Mouse (Mus musculus): ENCODE data around the gene Snx21. TPM values are rescaled to one million over a fixed set of nuclear protein-coding genes. Genes with fewer than 3 reads are reported as not detected.

The Snx21 gene
- polyA plus RNA-seq, 1 experiment: 14.4 TPM

GRCm38 (mm10) chr2:164803201-164803920, 17.7 kb downstream of the Snx21 start:
- Histone ChIP-seq H3K27ac (ENCODE audit: insufficient read depth, low read length) (no peak overlapping the region), H3K4me1 (ENCODE audit: control insufficient read depth, insufficient read depth, low read length) (peaks cover 2% of the 10 kb centered on the region; the same call in 1 of the 2 replicates), H3K4me3 (ENCODE audit: insufficient read depth, low read length) (peak overlapping the region; percentile 78)
- no peak for TF ChIP-seq POLR2A (IDR thresholded peaks at IDR 0.05; ENCODE audit: low read depth, low read length)

DNA sequence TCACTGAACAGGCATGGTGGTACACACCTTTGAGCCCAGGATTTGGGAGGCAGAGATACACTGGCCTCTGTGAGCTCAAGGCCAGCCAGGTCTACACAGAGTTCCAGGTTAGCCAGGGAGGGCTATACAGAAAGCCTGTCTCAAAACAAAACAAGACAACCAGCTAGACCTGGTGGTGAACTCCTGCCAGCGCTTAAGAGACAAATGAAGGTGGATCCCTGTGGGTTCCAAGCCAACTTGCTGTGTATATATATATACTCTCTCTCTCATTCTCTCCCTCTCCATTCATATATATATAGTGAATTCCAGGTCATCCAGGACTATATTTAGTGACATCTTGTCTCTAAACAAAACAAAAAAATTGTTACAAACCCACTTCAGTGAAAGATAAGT, 18.3 kb downstream of the Snx21 start:
- TF ChIP-seq POLR2A (IDR thresholded peaks at IDR 0.05; ENCODE audit: low read depth, low read length) (no peak), CTCF (IDR thresholded peaks at IDR 0.05; ENCODE audit: borderline replicate concordance, insufficient read depth, low read length) (no peak)
- Histone ChIP-seq H3K4me3 (ENCODE audit: insufficient read depth, low read length) (peak overlapping the region; percentile 78), H3K4me1 (ENCODE audit: control insufficient read depth, insufficient read depth, low read length) (peaks cover 2% of the 10 kb centered on the region; the same call in 1 of the 2 replicates), H3K27ac (ENCODE audit: insufficient read depth, low read length) (no peak overlapping the region)

- Histone ChIP-seq H3K4me1 (ENCODE audit: control insufficient read depth, insufficient read depth, low read length) (peaks cover 2% of the 10 kb centered on the region; the same call in 1 of the 2 replicates), H3K4me3 (ENCODE audit: insufficient read depth, low read length) (peak within 1 kb of the TSS; percentile 78), H3K27ac (ENCODE audit: insufficient read depth, low read length) (peak within 1 kb of the TSS; percentile 57)
- TF ChIP-seq POLR2A (IDR thresholded peaks at IDR 0.05; ENCODE audit: low read depth, low read length) (peak; percentile 85), CTCF (IDR thresholded peaks at IDR 0.05; ENCODE audit: borderline replicate concordance, insufficient read depth, low read length) (no peak)
Observed at GRCm38 (mm10) chr2:164804533-164805331, 19.1 kb downstream of the Snx21 start, which contains the start of the genes Acot8 and Zswim3. Acot8 (minus strand) TSS chr2:164804882. Zswim3 (plus strand) TSS chr2:164805098.

- no peak overlapping the region for H3K27ac ChIP-seq (ENCODE audit: insufficient read depth, low read length)
- TF ChIP-seq POLR2A (IDR thresholded peaks at IDR 0.05; ENCODE audit: low read depth, low read length) (no peak), CTCF (IDR thresholded peaks at IDR 0.05; ENCODE audit: borderline replicate concordance, insufficient read depth, low read length) (no peak)
- peak overlapping the region; percentile 76 for H3K4me3 ChIP-seq (ENCODE audit: insufficient read depth, low read length)
- peaks cover 2% of the 10 kb centered on the region; the same call in 1 of the 2 replicates for H3K4me1 ChIP-seq (ENCODE audit: control insufficient read depth, insufficient read depth, low read length)
Observed at GRCm38 (mm10) chr2:164805332-164805718, 19.7 kb downstream of the Snx21 start.

DNA sequence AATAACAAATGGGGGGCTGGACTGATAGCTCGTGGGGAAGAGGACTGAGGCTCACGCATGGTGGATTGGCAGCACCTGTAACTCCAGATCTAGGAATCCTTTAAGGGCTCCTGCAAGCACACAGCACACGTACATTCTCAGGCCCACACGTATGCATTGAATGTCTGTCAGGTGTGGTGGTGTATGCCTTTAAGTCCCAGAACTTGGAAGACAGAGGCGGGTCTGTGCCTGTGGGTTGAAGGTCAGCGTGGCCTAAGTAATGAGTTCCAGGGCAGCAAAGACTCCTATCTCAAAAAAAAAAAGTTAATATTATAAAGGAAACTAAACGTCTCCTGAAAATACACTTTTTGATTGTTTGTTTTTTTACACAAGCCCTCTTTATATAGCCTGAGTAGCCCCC, 21.0 kb downstream of the Snx21 start:
- no peak overlapping the region for H3K27ac ChIP-seq (ENCODE audit: insufficient read depth, low read length)
- peaks cover 2% of the 10 kb centered on the region; the same call in 1 of the 2 replicates for H3K4me1 ChIP-seq (ENCODE audit: control insufficient read depth, insufficient read depth, low read length)
- no peak overlapping the region for H3K4me3 ChIP-seq (ENCODE audit: insufficient read depth, low read length)
- TF ChIP-seq CTCF (IDR thresholded peaks at IDR 0.05; ENCODE audit: borderline replicate concordance, insufficient read depth, low read length) (no peak), POLR2A (IDR thresholded peaks at IDR 0.05; ENCODE audit: low read depth, low read length) (no peak)

DNA sequence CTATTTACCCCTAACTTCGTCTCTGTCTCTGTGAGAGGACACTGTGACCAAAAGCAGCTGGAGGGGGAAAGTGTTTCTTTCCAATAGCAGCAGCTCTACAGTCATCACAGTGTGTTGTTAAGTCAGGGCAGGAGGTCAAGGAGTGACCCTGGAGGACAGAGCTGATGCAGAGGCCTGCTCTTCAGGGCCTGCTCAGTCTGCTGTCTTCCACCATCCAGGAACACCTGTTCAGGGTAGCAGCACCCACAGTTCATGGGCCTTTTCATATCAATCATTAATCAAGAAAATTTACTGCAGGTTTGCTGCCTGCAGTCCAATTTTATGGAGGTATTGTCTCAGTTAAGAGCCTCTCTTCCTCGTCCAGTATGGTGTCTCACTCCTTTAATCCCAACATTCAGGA, 27.9 kb downstream of the Snx21 start:
- no peak overlapping the region for H3K4me3 ChIP-seq (ENCODE audit: insufficient read depth, low read length)
- TF ChIP-seq POLR2A (IDR thresholded peaks at IDR 0.05; ENCODE audit: low read depth, low read length): no peak
- TF ChIP-seq CTCF (IDR thresholded peaks at IDR 0.05; ENCODE audit: borderline replicate concordance, insufficient read depth, low read length): no peak
- peaks cover 7% of the 10 kb centered on the region for H3K4me1 ChIP-seq (ENCODE audit: control insufficient read depth, insufficient read depth, low read length)
- H3K27ac ChIP-seq (ENCODE audit: insufficient read depth, low read length): no peak overlapping the region

DNA sequence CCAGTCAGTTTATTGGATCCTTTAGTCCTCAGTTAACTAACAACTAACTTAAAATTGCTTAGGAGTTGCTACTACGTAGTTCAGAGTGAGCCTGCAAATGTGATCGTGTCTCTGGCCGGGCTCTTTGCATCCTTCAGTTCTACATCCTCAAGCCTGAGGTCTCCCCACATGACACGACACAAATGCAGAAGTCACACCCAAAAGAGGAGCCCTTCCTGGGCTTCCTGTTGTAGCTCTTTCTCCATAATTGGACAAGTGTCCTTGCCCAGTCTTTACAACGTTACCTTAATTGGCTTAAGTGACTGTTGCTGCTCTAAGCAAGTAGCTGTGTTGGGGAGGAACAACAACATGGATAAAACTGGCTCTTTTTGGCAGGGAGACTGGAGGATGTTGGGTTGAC, 29.7 kb downstream of the Snx21 start:
- Histone ChIP-seq H3K27ac (ENCODE audit: insufficient read depth, low read length) (no peak overlapping the region), H3K4me3 (ENCODE audit: insufficient read depth, low read length) (no peak overlapping the region), H3K4me1 (ENCODE audit: control insufficient read depth, insufficient read depth, low read length) (peaks cover 7% of the 10 kb centered on the region)
- TF ChIP-seq POLR2A (IDR thresholded peaks at IDR 0.05; ENCODE audit: low read depth, low read length) (no peak), CTCF (IDR thresholded peaks at IDR 0.05; ENCODE audit: borderline replicate concordance, insufficient read depth, low read length) (no peak)

- Histone ChIP-seq H3K27ac (ENCODE audit: insufficient read depth, low read length) (no peak overlapping the region), H3K4me3 (ENCODE audit: insufficient read depth, low read length) (no peak overlapping the region), H3K4me1 (ENCODE audit: control insufficient read depth, insufficient read depth, low read length) (peaks cover 7% of the 10 kb centered on the region)
- TF ChIP-seq POLR2A (IDR thresholded peaks at IDR 0.05; ENCODE audit: low read depth, low read length): no peak
- TF ChIP-seq CTCF (IDR thresholded peaks at IDR 0.05; ENCODE audit: borderline replicate concordance, insufficient read depth, low read length): no peak
Observed at GRCm38 (mm10) chr2:164815821-164816220, 30.2 kb downstream of the Snx21 start.

DNA sequence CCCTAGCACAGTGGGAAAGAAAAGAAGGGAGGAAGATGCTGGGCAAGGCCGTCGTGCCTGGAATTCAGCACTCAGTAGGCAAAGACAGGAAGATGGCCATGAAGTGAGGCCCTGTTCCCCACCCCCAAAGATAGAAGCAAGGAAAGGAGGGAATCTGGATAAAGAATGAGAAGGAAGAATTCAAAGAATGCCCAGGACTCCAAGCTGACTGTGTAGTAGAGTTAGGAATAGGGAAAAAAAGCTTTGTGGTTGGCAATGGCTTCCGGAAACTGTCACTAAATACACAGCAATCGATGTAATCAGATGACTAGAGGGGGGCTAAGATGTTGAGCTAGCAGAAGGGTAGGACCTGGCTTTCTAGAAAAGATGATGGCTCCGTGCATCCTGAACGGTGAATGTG, 31.6 kb downstream of the Snx21 start:
- no peak for TF ChIP-seq CTCF (IDR thresholded peaks at IDR 0.05; ENCODE audit: borderline replicate concordance, insufficient read depth, low read length)
- TF ChIP-seq POLR2A (IDR thresholded peaks at IDR 0.05; ENCODE audit: low read depth, low read length): no peak
- H3K4me1 ChIP-seq (ENCODE audit: control insufficient read depth, insufficient read depth, low read length): peaks cover 7% of the 10 kb centered on the region
- no peak overlapping the region for H3K27ac ChIP-seq (ENCODE audit: insufficient read depth, low read length)
- no peak overlapping the region for H3K4me3 ChIP-seq (ENCODE audit: insufficient read depth, low read length)

- Histone ChIP-seq H3K27ac (ENCODE audit: insufficient read depth, low read length) (no peak overlapping the region), H3K4me3 (ENCODE audit: insufficient read depth, low read length) (no peak overlapping the region), H3K4me1 (ENCODE audit: control insufficient read depth, insufficient read depth, low read length) (peaks cover 7% of the 10 kb centered on the region)
- TF ChIP-seq POLR2A (IDR thresholded peaks at IDR 0.05; ENCODE audit: low read depth, low read length): no peak
- TF ChIP-seq CTCF (IDR thresholded peaks at IDR 0.05; ENCODE audit: borderline replicate concordance, insufficient read depth, low read length): no peak
Observed at GRCm38 (mm10) chr2:164817703-164818102, 32.1 kb downstream of the Snx21 start.
